Mouse (Mus musculus) midbrain, postnatal 0 days (tissue): Measurements from ENCODE around the gene Wdr5. TPM values are rescaled to one million over a fixed set of nuclear protein-coding genes. Genes with fewer than 3 reads are reported as not detected.

Experiments used
- ATAC-seq: fragments of 200-750 bp; cut with Nextera tagmentation; 2 replicates; pipeline ENCODE4 v1.8.0; 2017; ENCODE audit warnings: moderate number of reproducible peaks, mild to moderate bottlenecking, moderate TSS enrichment, moderate library complexity; ENCODE audit not compliant: low FRiP score
- DNase-seq: peaks from one replicate; pipeline ENCODE4 v3.0.0-alpha.2; 2015; ENCODE audit warnings: low spot score
- H3K27ac ChIP-seq: fragments of 300-500 bp; sonication (generic); 2 replicates; pipeline ENCODE4 v1.5.1; 2014; ENCODE audit warnings: low read depth, mild to moderate bottlenecking, low read length, mixed read lengths
- H3K27me3 ChIP-seq: fragments of 300-500 bp; sonication (generic); 2 replicates; pipeline ENCODE4 v1.6.1; 2014; ENCODE audit warnings: low read length, control low read depth, mixed read lengths; ENCODE audit not compliant: insufficient read depth
- H3K36me3 ChIP-seq: fragments of 300-500 bp; sonication (generic); 2 replicates; pipeline ENCODE4 v1.6.1; 2014; ENCODE audit warnings: low read length, control low read depth, mixed read lengths; ENCODE audit not compliant: insufficient read depth
- H3K4me1 ChIP-seq: fragments of 300-500 bp; sonication (generic); 2 replicates; pipeline ENCODE4 v1.6.1; 2014; ENCODE audit warnings: mild to moderate bottlenecking, control low read depth, antibody characterized with exemption, low read length, mixed read lengths; ENCODE audit not compliant: insufficient read depth
- H3K4me2 ChIP-seq: fragments of 300-500 bp; sonication (generic); 2 replicates; pipeline ENCODE4 v1.6.1; 2014; ENCODE audit warnings: low read depth, mild to moderate bottlenecking, low read length, mixed read lengths; ENCODE audit not compliant: poor library complexity, severe bottlenecking
- H3K4me3 ChIP-seq: fragments of 300-500 bp; sonication (generic); 2 replicates; pipeline ENCODE4 v1.5.1; 2014; ENCODE audit warnings: low read depth, mild to moderate bottlenecking, low read length, moderate library complexity
- H3K9ac ChIP-seq: fragments of 300-500 bp; sonication (generic); replicated peaks from 2 replicates; pipeline ENCODE4 v1.6.1; 2014; ENCODE audit warnings: mild to moderate bottlenecking, low read length, moderate library complexity, mixed read lengths; ENCODE audit not compliant: poor library complexity, severe bottlenecking
- H3K9me3 ChIP-seq: fragments of 300-500 bp; sonication (generic); 2 replicates; pipeline ENCODE4 v1.6.1; 2016; ENCODE audit warnings: low read length, control low read depth
- CTCF ChIP-seq: IDR thresholded peaks from 2 replicates; pipeline ENCODE4 v1.5.1; 2016; ENCODE audit warnings: antibody characterized with exemption, mild to moderate bottlenecking
- WGBS: fragments of 180-500 bp; shearing (Covaris S2); extraction: QIAGEN DNeasy Blood & Tissue Kit; methylation state at CpG from one replicate; pipeline ENCODE4 v1.1.7; 2014; 5-methylcytosine and 5-hydroxymethylcytosine counted together
- polyA plus RNA-seq: library from polyadenylated mRNA; unstranded; fragments of >200 nt; fragmentation: Nextera tagmentation; extraction: Ambion mirVana; gene quantifications from 2 replicates; pipeline ENCODE4 v1.2.1, GENCODE M21; 2015
- total RNA-seq: library from RNA; depleted of rRNA; stranded (reverse); fragments of >200 nt; gene quantifications from 2 replicates; pipeline ENCODE4 v1.2.3, GENCODE M21; 2014

The Wdr5 gene
- total and polyA plus RNA-seq, 2 experiments from 2014 or later: 34.5 to 48.9 TPM

DNA sequence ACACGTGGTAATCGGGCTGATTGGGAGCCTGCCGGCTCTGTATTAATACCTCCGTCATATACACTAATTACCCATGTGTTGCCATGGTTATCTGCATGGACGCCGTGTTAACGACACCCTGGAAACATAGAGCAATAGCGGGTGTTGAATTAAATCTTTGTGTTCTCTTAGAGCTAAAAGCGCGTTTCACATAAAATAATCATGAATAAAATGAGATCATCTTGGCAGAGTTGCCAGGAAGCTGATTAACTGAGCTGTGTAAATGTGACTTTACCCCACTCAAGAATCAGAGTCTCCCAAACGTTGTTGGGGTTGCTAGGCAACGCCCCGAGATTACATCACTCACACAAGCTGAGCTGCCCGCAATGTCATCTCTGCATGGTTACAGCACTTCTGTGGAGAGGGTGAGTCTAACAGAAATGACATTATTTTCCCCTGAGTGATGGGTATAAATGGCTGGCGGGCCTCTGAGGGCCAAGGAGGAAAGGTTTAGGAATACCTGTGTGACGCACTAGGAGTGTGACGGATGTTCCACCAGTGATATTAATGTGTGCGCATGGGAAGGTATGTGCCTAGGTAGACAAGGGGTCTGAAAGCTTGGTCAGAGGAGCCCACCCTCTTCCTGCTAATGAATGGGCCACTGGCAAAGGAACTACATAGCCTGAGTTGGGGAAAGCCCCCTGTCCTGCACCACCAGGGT, 58.1 kb downstream of the Wdr5 start:
- no peak overlapping the region for H3K4me3 ChIP-seq
- peak; percentile 95 for DNase-seq

DNA sequence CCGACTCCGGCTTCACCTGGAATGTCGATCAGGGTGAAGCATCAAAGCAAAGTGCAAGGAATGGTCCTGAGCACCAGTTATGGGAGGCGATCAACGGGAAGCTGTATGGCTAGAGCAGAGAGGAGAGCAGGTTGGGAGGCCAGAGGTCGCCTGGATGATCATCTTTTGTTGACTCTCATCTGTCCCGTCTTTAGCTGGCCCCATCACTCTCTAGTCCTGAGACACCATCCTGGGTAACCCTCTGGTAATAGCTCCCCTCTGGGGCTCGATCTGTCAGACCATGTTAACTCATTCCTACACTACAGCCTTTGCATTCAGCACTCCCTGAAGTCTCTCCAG, 58.6 kb downstream of the Wdr5 start:
- H3K9ac ChIP-seq: no peak overlapping the region
- WGBS: 81% methylated on average over 8 of the region's 8 CpGs
- no peak for ATAC-seq

More for the DNA sequence above, 58.1 kb downstream of the Wdr5 start:
- Histone ChIP-seq H3K4me1 (peaks cover 12% of the 10 kb centered on the region), H3K27me3 (no peaks in the 10 kb centered on the region), H3K4me2 (peak overlapping the region; percentile 32), H3K36me3 (no peaks in the 10 kb centered on the region), H3K9ac (no peak overlapping the region), H3K9me3 (no peaks in the 10 kb centered on the region), H3K27ac (peak overlapping the region; percentile 79)
- 18% methylated on average over 18 of the region's 18 CpGs for WGBS
- TF ChIP-seq CTCF: no peak
- peak; percentile 92 for ATAC-seq

DNA sequence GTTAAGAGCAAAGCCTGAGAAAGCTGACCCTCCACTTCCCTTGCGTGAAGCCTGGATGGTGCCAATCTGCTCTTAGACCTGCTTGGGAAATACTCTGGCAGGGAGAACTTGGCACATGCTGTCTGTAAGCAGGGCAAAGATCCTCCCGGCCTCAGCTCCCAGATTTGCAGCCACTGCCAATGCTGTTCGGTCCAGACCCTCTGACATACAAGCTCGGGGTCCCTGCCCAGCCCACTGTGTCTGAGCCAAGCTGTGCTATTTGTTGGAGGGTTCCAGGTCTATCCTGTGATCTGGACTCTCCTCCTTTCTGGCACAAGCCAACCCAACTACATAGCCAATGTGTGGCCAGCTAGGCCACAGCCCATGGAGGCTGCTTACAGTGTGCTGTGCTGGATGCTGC, 61.5 kb downstream of the Wdr5 start:
- peak; percentile 39 for DNase-seq
- H3K9me3 ChIP-seq: no peaks in the 10 kb centered on the region
- no peaks in the 10 kb centered on the region for H3K27me3 ChIP-seq
- peaks cover 12% of the 10 kb centered on the region for H3K4me1 ChIP-seq
- no peak overlapping the region for H3K9ac ChIP-seq
- no peak overlapping the region for H3K4me2 ChIP-seq
- H3K36me3 ChIP-seq: no peaks in the 10 kb centered on the region
- no peak for ATAC-seq
- TF ChIP-seq CTCF: no peak
- 84% methylated on average over 4 of the region's 4 CpGs for WGBS
- H3K4me3 ChIP-seq: no peak overlapping the region
- no peak overlapping the region for H3K27ac ChIP-seq

More for the DNA sequence above, 58.6 kb downstream of the Wdr5 start:
- Histone ChIP-seq H3K27me3 (no peaks in the 10 kb centered on the region), H3K4me3 (no peak overlapping the region), H3K36me3 (no peaks in the 10 kb centered on the region), H3K4me2 (no peak overlapping the region), H3K4me1 (peaks cover 12% of the 10 kb centered on the region), H3K27ac (peak overlapping the region; percentile 79), H3K9me3 (no peaks in the 10 kb centered on the region)
- DNase-seq: no peak
- no peak for TF ChIP-seq CTCF

DNA sequence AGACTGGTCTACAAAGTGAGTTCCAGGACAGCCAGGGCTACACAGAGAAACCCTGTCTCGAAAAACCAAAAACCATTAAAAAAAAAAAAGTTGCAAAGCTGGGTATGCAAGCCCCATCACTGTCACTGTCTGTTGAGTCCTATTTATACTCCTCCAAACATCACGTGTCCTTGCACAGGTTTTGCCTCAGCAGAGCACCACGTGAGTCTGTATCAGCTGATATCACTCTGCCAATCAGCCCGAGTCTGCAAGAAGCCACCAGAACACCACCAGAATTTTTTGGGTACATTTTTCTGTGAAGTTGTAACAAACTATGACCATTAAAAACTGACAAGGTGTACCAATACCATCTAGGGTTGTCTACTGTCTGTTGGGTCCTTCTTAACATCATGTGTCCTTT, 63.6 kb downstream of the Wdr5 start:
- no peak for ATAC-seq
- Histone ChIP-seq H3K36me3 (no peaks in the 10 kb centered on the region), H3K9ac (no peak overlapping the region), H3K4me2 (no peak overlapping the region), H3K4me1 (peaks cover 2% of the 10 kb centered on the region; the same call in 1 of the 2 replicates), H3K9me3 (no peaks in the 10 kb centered on the region), H3K27ac (no peak overlapping the region), H3K27me3 (no peaks in the 10 kb centered on the region), H3K4me3 (no peak overlapping the region)
- no peak for TF ChIP-seq CTCF
- 93% methylated on average over 4 of the region's 4 CpGs for WGBS
- DNase-seq: no peak

DNA sequence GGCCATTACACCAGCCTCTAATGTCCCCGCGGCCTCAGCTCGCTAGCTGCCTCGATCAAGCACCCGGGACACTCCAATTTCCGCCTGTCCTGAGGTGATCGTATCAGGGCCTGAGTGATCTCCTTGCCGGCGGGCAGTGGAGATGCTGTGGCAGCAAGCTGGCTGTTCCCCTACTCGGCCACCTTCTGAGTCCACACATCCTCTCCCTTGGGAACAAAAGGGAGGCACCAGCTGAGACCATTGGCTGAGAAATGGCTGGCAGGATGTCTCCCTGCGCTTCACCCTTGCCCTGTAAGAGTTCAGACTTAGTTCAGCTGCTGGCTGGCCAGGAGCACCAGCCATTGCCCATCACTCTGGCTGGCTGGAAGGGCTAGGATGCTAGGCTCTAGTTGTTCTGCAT, 67.2 kb downstream of the Wdr5 start:
- TF ChIP-seq CTCF: no peak
- no peak for ATAC-seq
- 77% methylated on average over 11 of the region's 11 CpGs for WGBS

DNA sequence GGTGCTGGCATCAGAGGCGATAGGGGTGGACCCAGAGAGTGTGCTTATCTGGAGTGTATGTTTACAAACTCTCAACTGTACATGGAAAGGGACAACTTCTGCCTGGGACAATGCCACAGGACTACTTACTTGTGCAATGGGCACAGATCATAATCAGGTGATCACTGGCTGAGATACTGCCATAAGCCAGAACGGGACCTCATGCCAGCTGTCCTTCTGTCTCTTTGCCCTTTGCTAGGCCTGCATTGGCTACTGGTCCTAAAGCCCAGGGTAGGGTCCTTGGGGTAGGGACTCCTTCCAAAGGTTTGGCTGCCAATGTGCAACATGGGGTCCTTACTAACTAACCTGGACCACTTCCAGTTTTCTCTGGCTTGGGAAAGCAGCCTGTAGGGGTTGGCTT, 68.1 kb downstream of the Wdr5 start:
- no peak overlapping the region for H3K4me2 ChIP-seq
- H3K4me1 ChIP-seq: no peaks in the 10 kb centered on the region
- DNase-seq (peak; percentile 89), ATAC-seq (no peak)
- no peaks in the 10 kb centered on the region for H3K27me3 ChIP-seq
- H3K27ac ChIP-seq: no peak overlapping the region
- H3K9ac ChIP-seq: no peak overlapping the region
- H3K36me3 ChIP-seq: no peaks in the 10 kb centered on the region
- no peaks in the 10 kb centered on the region for H3K9me3 ChIP-seq
- H3K4me3 ChIP-seq: no peak overlapping the region
- TF ChIP-seq CTCF: no peak
- WGBS: 86% methylated on average over 2 of the region's 2 CpGs

More for the DNA sequence above, 67.2 kb downstream of the Wdr5 start:
- H3K4me1 ChIP-seq: no peaks in the 10 kb centered on the region
- H3K27ac ChIP-seq: no peak overlapping the region
- H3K4me3 ChIP-seq: no peak overlapping the region
- H3K36me3 ChIP-seq: no peaks in the 10 kb centered on the region
- no peaks in the 10 kb centered on the region for H3K27me3 ChIP-seq
- H3K4me2 ChIP-seq: no peak overlapping the region
- no peaks in the 10 kb centered on the region for H3K9me3 ChIP-seq
- DNase-seq: no peak
- no peak overlapping the region for H3K9ac ChIP-seq
